Mouse (Mus musculus) cerebellum, postnatal 25 days (tissue): ENCODE measurements at regions not wholly inside any gene's neighbourhood (a gene's known extent, or its start where the extent isn't known, plus 50 kb on each side); places are given as distances from the start of the nearest gene placed in this dataset.

Experiments used
- DNase-seq, 2 experiments: peaks; one replicate each; pipeline ENCODE4 v3.0.0; 2021; ENCODE audit warnings: mixed read lengths in 2 of 2

DNA sequence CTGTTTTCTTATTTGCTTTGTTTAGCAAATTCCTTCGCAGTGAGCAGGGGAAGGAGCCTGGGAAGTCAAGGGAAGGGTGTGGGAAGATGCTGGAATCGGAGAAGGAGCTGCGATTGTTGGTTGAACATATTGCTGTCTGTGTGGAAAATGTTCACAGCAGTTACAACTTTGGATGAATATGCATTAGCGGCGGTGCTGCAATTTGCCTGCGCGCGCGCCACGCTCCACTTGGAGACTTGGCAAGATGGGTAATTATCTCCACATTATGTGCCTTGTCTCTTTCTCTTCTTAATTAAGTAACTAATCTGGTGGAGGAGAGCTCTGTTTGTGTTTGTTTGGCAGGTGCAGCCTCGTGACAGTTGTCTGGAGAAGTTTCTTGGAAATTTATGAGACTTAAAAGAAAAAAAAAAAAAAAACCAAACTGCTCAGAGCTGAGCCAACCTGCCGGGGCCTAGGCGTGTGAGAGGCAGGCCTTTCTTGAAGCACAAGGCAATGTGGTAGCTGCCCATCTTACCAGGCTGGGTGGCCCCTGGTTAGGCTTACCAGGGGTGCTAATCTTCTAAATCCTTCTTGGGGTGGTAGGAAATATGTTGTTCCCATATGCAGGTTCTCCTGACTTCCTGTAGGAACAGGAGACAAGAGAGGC is 279.2 kb upstream of the Tle3 start:
- DNase-seq = no peak

DNA sequence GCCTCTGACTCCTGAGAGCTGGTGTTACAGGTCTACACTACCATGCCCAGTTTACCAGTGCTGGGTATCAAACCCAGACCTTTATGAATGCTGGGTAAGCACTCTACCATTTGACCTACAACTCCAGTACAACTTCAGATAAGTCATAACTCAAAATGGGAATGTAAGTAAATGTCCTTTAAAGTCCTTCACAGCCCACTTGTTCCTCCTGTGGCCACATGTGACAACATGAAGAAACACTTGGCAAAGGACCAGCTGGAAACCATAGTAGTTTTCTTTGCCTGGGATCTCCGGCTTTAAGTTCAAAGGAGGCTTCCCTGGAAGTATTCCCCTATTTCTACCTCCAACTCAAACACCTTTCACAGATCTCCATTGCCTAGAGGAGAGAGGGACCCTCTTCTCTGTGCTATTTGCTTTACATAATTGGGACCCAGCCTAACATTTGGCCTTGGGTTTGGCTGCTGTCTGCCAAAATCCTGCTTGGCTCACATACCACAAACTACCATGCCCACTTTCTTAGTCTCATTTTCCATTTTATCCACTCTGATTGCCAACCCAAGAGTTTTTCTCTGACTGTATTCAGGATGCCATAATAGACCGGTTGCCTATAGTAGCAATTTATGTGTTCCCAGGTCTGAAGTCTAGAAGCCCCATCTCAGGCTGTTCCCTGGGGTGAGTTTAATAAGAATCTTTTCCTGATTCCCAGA is 276.9 kb upstream of the Tle3 start:
- no peak for DNase-seq

DNA sequence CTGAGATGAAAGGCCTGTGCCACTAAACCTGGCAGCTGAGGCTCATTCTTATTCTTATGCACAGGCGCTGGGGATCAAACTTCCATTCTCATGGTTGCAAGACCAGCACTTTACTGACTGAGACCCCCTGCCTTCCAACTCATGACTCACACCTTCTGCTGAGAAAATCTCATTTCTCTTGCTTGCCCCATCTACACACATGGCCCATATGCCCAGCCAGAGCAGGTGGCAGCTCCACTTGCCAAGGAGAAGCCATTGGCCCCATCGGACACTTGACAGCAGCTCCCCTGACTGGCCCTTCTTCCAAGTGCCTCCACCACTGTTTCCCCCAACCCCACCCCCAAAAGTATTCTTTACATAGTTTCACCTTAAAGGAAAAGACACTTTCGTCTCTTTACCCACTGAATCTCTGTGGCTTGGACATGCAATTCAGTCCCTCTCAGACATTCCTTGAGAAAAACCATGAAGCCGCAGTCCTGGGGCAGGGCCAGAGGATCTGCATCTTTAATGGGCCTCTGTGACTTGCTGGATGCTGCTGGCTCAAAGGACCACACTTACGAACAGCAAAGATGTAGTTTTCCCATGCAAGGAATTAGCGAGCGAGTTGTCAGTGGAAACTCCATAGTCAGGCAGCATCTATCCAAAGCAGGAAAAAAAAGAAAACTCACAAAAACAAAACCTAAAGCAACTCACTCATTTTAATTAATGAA is 270.3 kb upstream of the Tle3 start:
- peak; percentile 73 to 82 for DNase-seq

DNA sequence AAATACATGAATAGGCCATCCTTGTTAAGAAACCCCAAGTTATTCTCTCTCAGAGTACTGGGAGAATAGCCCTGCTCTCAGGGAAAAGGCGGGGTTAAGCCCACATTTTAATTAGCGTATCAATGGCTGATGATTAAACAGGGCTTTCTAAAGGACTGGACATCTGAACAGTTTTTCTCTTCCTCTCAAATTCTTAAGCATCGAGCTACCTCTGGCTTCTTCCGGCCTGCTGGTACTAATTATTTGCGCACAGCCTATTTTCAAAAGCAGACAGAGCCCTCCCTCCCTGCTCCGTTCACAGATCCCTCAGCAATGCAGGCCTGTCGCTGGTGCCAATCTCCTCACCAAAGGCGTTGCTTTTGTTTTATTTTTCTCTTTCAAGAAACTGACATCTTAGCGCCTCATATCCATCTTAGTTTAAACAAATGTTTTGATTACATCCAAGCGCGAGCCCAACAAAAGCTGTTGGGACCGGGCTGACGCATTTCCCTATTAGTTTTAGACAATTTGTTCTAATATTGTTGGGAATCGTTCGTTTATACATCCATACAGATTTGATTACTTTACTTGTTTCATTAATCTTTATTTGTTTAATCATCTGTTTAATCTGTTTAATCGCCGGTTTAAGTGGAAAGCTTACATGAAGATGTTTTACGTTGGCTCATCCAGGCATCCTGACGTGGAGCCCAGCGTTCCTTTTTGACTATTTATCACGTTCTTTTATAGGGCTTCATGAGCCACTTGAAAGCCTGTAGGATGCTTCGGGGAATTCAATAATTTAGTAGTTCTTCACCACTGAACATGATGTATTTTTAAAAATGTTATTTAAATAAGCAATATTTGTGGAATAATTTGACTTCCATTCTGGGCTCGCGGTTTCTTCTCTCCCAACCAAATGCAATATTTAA is 269.5 kb upstream of the Tle3 start:
- DNase-seq = no peak

DNA sequence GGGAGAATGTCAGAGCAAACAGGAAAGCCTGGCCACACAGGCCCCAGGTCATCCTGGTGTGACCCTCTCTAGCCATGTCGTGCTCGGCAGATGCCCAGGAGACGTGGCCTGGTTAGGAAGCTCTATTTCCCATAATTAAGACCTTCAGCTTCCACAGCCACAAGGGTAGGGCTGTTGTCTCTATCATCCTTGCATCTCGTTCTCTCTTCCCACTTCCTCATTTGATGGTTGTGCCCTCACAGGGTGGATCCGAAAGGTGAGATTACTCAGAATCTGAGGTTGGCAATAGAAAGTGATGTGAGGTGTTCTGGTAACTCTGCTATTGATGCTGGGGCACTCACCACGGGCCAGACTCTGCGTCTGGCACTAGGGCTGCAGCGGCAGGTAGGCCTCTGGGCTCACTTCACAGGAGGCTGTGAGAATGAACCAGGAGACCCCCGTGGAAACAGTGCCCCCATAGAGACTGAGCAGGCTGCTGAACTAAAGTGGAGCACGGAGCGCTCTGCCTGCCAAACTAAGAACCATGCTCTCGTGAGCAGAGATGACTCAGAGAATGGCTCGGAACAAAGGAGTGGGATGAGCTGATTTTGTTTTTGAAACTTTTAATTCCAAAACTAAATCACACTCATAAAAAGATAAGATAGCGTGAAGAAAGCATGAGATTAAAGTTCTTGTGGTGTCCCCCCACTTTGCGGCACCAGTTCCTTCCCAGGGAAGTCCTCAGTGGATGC is 266.5 kb upstream of the Tle3 start:
- DNase-seq = no peak

DNA sequence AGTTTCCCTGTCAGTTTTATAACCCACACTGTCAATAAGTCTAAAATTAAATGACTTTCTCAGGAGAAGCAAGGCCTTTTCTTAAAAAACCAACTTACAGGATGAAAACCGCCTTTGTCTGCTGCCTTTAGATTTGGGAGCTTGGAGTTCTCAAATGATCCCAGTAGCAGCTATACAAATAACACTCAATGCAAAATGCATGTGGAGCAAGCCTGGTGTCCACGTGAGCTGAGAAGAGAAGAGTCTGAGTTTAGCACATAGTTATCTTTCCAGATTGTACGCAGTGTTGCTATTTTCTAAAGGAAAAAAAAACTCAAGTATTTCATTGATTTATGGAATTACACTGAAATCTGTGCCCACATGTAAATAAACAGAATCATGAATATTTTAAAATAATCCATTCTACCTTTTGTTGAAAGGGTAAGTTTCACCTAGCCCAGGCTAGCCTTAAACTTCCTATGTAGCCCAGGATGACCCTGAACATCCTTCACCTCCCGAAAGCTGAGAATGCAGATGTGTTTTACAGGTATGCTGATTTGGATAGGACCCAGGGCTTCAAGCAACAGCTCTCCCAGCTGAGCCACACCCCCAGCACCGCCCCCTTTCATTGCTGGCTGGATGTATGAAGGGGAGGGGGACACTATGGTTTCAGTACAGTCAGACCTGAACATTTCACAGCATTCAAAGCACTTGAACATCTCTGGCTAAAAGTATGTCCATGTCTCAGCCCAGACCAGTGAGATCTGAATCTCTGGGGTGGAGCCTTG is 262.5 kb upstream of the Tle3 start:
- DNase-seq = no peak

DNA sequence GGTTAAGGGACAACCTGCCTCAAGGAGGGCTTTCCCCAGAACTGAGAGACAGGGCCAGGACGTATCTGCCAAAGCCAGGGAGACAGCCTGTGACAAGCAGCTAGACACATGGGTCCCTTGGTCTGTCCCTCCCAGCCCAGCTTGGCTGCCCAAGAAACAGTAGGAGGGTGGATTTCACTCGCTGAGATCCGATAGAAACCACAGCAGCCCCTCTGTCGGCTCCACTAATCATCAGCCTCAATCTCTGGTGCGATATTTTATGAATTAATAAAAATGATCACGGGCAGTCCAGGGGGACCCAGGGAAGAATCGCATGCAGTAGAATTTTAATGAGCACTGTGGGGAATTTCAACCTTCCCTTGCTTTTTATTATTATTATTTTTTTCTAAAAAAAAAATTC is 261.0 kb upstream of the Tle3 start:
- DNase-seq = no peak

DNA sequence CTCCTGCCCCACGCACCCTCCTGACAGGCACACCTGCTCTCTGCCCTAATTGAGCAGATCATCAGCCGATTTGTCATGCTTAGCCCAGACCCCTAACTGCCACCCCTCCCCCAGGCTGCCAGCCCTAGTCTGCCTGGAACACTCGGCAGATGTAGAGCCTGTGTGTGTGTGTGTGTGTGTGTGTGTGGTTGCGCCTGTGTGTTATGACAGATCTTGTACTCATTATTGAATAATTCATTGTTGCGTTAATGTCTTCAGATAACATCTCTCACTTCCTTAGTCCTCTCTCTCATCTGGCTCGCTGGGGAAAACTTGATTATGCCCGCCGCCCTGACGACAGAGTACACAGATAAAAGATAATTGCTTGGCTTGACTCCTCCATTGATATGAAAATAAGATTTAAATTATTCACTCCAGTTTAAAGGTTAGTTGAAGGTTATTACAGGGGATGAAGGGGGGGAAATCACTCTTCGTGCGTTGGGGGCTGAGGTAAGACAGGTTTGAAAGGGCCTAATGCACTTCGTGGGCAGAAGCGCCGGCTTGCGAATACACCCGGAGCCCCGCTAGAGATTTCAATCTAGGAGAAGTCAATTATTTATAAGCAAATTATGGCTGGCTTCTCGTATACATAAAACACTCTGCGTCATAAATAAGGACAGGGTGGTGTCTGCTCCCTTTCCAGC is 260.3 kb upstream of the Tle3 start:
- peak in 1 of 2 experiments; percentile 21 for DNase-seq

DNA sequence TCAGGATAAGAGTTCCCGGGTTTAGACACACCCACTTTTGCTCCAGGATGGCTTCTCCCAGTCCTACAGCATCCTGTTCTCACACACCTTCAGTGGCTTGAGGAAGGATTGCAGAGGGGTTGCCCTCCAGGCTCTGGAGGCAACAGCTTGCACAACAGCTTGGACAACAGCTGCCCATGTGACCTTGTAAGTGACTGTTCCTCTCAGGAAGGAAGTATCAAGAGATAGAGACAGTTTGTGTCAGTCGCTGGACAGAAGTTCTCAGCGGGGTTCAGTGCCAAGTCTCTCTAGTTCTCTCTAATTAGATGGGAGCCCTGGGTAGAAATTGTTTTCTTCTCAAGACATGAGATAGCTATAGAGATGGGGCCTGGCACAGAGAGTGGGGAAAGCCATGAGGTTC is 252.9 kb upstream of the Tle3 start:
- no peak for DNase-seq

DNA sequence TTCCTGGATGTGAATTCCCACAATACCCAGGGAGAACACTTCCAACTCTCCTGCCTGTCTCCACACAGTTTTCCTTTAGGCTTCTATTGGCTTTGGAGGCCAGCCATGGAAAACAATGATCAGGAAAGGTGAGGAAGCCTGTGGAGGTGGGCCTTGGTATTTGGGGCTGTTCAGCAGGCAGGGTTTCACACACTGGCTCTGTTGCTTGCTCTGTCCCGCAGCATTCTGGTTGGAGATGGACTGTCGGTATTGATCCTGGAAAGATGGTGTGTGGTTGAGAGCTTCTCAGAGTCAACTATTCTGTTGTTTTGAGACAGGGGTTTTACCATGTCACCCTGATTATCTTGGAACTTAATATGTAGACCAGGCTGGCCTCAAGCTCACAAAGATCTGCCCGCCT is 251.6 kb upstream of the Tle3 start:
- DNase-seq = no peak

DNA sequence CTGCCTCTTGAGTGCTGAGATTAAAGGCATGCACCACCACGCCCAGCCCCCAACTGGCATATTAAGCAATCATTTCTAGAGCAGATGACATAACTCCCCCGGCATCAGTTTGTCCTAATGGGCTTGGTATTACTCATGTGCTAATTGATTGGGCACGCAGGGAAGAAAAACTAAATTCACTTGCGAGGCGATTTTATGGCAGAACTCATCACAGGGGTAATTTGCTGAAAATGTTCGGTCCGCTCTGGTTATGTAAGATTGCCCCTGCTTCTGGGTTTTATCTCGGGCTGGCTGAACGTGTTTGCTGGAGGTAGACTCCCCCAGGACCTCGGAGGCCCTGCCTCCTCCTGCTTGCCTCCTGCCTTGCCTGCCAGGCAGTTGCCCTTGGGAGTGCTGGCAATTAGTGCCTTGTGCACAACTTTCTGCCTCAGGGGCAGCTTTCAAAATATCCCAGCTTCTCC is 251.2 kb upstream of the Tle3 start:
- DNase-seq = no peak

DNA sequence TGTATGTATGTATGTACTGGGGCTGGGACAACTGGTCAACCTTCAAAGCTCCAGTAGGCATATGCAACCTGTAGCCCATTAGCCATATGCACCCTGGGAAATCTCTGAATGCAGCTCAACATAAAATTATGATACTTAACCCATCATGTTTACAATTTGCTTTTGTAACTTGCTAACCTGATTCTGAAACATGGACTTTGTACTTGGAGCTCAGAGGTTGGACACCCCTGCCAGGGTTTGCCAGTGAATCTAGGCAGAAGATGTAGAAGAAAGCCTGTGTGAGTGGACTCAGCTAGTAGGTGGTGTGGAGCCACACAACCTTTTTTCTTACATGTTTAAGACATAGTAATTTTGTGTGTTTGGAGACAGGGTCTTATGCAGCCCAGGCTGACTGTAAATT is 248.7 kb upstream of the Tle3 start:
- DNase-seq = no peak

DNA sequence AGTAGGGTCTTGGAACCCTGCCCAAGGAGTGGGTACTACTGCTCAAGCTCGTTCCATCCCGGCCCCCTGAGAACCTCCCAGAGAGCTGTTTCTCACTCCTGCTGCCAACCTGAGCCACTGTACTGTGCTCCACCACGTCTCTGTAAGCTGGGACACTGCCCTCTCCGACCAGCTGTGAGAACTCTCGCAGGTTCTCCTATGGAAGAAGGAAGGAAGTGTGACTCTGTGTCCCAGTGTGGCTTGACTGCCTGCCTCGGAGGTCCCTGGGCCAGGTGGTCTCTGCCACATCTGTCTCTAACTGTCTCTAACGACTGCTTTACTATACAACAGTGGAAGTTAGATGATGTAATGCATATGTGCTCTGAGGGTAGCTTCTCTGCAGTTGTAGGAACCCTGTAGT is 246.4 kb upstream of the Tle3 start:
- DNase-seq = no peak

DNA sequence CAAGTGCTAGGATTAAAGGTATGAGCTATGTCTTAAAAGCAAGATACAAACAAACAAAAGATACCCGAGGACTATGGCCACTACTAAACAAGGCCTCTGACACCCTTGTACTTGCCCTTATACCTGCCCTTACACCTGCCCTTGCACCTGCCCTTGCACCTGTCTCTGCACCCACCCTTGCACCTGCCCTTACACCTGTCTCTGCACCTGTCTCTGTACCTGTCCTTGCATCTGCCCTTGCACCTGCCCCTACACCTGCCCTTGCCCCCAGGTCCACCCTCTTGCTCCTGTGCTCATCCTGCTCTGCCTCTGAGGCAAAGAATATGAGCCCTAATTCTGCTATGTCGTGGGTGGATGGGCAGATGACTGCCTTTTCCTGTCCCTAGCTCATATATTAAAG is 244.1 kb upstream of the Tle3 start:
- no peak for DNase-seq

DNA sequence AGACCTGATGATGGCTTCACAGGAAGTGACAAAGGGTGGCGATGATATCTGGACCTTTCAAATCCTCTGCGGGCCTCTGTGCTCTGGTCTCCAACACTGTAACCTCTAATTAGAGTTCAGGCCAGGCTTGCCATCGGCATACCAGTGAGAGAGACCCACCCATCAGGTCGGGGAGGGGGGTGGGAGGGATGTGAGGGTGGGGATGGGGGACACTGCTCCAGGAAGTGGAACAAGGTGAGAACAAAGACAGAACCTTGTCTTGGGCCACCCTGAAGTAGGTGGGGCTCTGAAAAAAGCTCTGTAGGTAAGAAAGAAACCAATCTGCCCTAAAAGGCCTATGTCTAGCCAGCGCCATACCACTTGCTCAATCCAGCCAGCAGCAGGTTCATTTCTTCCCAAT is 243.0 kb upstream of the Tle3 start:
- no peak for DNase-seq

DNA sequence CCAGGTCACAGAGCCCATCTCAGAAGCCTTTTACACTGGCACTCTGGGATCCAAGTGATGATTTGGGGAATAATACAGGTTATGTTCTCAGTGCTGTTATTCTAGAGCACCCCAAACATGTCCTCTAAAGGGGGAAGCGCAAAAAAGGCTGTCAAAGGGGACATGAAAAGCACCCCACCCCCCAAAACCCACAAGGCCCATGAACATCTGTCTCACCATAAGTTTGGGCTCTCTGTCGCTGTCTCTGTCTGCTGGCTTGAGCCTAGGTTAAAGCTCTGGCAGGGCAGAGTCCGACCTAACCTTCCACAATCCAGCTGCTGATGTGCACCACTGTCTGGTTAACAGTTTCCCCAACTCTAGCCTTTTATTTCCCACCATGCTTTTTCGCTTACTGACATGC is 241.3 kb upstream of the Tle3 start:
- no peak for DNase-seq

DNA sequence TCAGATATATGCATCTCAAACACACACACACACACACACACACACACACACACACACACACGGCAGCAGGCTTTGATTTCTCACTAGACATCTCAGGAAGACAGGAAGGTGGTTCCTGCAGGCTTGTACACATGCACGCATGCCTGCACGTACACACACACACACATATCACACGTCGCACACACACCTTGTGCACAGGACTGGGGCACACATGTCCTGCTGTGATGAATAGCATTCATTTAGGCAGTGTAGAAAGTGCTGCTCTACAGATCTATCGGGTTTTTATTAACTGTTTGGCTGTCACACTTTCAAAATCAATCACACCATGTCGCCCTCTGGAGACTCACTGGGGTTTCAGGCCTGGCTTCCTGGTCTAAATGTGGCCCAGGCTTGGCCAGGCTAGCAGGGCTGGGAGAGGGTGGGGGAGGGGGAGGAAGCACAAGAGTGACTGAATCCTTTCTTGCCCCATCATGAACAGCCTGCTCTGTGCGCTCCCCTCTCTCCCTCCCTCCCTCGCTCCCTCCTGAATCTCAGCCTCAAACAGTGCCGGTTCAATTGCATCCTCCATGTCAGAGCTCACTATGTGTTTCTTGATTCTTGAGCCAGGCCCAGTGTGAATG is 236.8 kb upstream of the Tle3 start:
- DNase-seq = peak in 1 of 2 experiments; percentile 18

DNA sequence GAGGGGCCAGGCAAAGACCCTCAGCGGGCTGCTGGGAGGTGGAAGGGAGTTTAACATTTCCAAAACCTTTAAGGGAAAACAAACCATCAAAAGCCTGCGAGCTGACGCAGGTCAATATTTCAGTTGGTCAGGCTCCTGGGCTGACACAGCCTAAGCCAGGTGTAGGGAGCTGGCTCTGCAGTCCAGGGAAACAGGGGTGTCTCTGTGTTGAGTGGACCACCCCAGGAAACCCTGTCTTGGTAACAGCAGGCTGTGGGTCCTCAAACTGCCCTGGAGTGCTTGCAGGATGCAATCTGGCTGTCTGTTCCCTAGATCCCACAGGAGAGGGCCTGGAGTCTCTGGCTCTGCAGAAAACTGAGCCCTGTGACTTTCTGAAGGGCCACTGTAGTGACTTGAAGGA is 236.2 kb upstream of the Tle3 start:
- DNase-seq = no peak

DNA sequence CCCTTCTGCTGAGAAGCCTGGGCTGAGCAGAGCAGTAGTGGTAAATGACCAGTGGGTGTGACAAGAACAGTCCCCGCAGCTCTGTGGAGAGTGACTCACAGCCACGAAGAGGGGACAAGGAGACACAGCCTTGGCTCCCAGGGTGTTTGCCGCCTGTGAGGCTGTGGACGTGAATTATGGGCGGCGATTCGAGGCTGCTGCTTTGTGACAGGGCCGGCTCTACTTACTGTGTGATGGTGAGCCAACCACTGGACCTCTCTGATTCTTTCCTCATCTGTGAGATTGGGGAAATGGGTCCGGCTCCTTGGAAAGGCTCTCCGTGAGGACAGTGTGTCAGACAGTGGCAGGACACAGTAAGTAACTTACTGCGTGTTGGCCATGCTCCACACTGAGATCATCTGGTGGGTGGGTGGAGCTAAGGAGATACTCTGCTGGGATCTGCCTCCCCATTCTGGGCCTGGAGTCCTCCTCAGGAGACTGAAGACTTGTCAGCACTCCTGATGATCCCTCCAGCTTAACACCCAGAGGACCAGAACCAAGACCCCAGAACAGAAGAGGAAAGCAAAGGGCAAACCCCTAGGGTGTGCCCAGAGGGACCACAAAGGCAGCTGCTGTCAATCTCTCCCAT is 233.3 kb upstream of the Tle3 start:
- DNase-seq = no peak

DNA sequence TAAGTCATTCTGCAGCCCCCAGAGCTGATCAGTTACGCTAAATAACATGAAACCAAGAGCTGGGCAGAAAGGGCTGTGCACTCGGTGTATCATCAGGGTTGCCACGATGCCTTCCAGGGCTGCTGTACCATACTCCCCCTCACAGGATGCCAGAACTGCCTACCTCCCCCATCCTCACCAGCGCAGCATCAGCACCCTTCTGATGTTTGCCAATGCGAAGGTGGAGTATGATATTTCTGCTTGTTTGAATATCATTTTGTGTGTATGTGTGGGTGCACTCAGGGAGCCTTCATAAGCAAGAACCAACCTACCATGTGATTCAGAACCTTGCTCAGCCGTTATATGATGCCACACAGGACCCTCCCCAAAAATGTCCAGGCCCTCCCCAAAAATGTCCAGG is 229.1 kb upstream of the Tle3 start:
- DNase-seq = no peak
